Mouse (Mus musculus) CD8-positive naive resting alpha-beta T cell, adult 2 months (primary cell): Measurements from ENCODE around the gene Trim58.

Experiments
- DNase-seq, 2 experiments: peaks; one replicate each; pipeline ENCODE4 v3.0.0; 2022; ENCODE audit warnings: low read depth in 2 of 2, low spot score in 2 of 2

Trim58 gene

GRCm38 (mm10) chr11:58640272-58640867, at the start of gene Trim58:
Gene Trim58 (plus strand): TSS chr11:58640465.
- DNase-seq = no peak

GRCm38 (mm10) chr11:58594814-58595213, 45.5 kb upstream of the Trim58 start, which contains the start of gene Olfr324:
Gene Olfr324 (plus strand): TSS chr11:58595114.
- DNase-seq = no peak

- DNase-seq = no peak
These were observed 42.4 kb upstream of the Trim58 start for GRCm38 (mm10) chr11:58597837-58598236.

- no peak for DNase-seq
These were observed 38.2 kb upstream of the Trim58 start for GRCm38 (mm10) chr11:58602062-58602461.

GRCm38 (mm10) chr11:58602800-58603560, 37.3 kb upstream of the Trim58 start:
- no peak for DNase-seq

GRCm38 (mm10) chr11:58604688-58605087, 35.6 kb upstream of the Trim58 start:
- no peak for DNase-seq

- DNase-seq = no peak
These were observed 35.0 kb upstream of the Trim58 start for GRCm38 (mm10) chr11:58605228-58605627.

GRCm38 (mm10) chr11:58606177-58606919, 33.9 kb upstream of the Trim58 start:
- DNase-seq = no peak

GRCm38 (mm10) chr11:58607030-58607429, 33.2 kb upstream of the Trim58 start:
- DNase-seq = no peak

GRCm38 (mm10) chr11:58613359-58613758, 26.9 kb upstream of the Trim58 start:
- no peak for DNase-seq

GRCm38 (mm10) chr11:58614526-58614925, 25.7 kb upstream of the Trim58 start:
- no peak for DNase-seq

GRCm38 (mm10) chr11:58615975-58616374, 24.3 kb upstream of the Trim58 start, which contains the start of gene 2210407C18Rik:
Gene 2210407C18Rik (minus strand): TSS chr11:58616075.
- no peak for DNase-seq

- DNase-seq = no peak
These were observed 21.9 kb upstream of the Trim58 start for GRCm38 (mm10) chr11:58618369-58618768.

- no peak for DNase-seq
These were observed 21.5 kb upstream of the Trim58 start for GRCm38 (mm10) chr11:58618793-58619192.

GRCm38 (mm10) chr11:58626146-58626545, 14.1 kb upstream of the Trim58 start:
- DNase-seq = no peak

- no peak for DNase-seq
These were observed 9.9 kb upstream of the Trim58 start, which contains the start of gene Olfr323 for GRCm38 (mm10) chr11:58630401-58630800. Gene Olfr323 (minus strand): TSS chr11:58630501.

- DNase-seq = no peak
These were observed 5.4 kb upstream of the Trim58 start for GRCm38 (mm10) chr11:58634878-58635277.

GRCm38 (mm10) chr11:58636376-58636977, 3.8 kb upstream of the Trim58 start:
- peak; percentile 35 to 41 for DNase-seq

GRCm38 (mm10) chr11:58638176-58638701, 2.0 kb upstream of the Trim58 start:
- DNase-seq = no peak

- no peak for DNase-seq
These were observed 792 bp downstream of the Trim58 start for GRCm38 (mm10) chr11:58641057-58641456.
